Mouse (Mus musculus) bone marrow, adult 2 months (tissue): ENCODE results near the gene Cd244a.

Experiments used
- CTCF ChIP-seq: fragments of 200-500 bp; IDR thresholded peaks from 2 replicates; pipeline ENCODE4 v1.5.1; 2011; ENCODE audit warnings: low read length, control low read depth; ENCODE audit not compliant: control insufficient read depth, insufficient read depth
- POLR2A ChIP-seq: fragments of 200-500 bp; IDR thresholded peaks from 2 replicates; pipeline ENCODE4 v1.6.1; 2011; ENCODE audit warnings: low read depth, mild to moderate bottlenecking, control low read depth, low read length, borderline replicate concordance; ENCODE audit not compliant: control insufficient read depth

DNA sequence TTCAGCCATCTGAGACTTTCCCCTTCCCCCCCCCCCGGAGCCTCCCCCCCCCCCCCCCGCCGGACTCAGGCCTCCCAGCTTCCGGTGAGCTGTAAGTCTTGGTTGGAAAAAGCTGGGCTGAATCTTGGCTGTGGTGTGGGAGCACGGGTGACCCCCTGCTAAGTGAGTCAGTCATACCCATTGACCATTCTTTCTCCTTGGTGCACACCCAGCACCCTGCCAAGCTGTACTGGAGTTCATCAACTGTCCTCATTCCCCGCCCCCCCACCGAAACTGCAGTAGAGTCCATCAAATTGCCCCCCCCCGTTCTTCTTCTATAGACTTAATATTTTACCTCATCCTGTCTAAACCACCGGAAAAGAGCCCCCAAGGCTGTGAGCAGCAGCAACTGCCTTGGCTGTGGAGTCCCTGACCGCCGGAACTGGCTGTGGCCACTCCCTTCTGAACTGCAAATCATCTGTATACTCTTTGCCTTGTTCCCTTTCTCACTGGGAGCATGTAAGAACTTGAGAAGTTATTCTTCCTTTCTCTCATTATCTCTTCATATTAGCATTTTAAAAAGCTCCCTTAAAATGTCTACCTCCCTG, 2.7 kb downstream of the Cd244a start:
- no peak for TF ChIP-seq POLR2A
- no peak for TF ChIP-seq CTCF
